Mouse (Mus musculus) midbrain, postnatal 0 days (tissue): ENCODE results near the gene Ctps2. TPM values are rescaled to one million over a fixed set of nuclear protein-coding genes. Genes with fewer than 3 reads are reported as not detected.

Source experiments
- ATAC-seq: fragments of 200-750 bp; cut with Nextera tagmentation; 2 replicates; pipeline ENCODE4 v1.8.0; 2017; ENCODE audit warnings: moderate number of reproducible peaks, mild to moderate bottlenecking, moderate TSS enrichment, moderate library complexity; ENCODE audit not compliant: low FRiP score
- DNase-seq: peaks from one replicate; pipeline ENCODE4 v3.0.0-alpha.2; 2015; ENCODE audit warnings: low spot score
- H3K27ac ChIP-seq: fragments of 300-500 bp; sonication (generic); 2 replicates; pipeline ENCODE4 v1.5.1; 2014; ENCODE audit warnings: low read depth, mild to moderate bottlenecking, low read length, mixed read lengths
- H3K27me3 ChIP-seq: fragments of 300-500 bp; sonication (generic); 2 replicates; pipeline ENCODE4 v1.6.1; 2014; ENCODE audit warnings: low read length, control low read depth, mixed read lengths; ENCODE audit not compliant: insufficient read depth
- H3K36me3 ChIP-seq: fragments of 300-500 bp; sonication (generic); 2 replicates; pipeline ENCODE4 v1.6.1; 2014; ENCODE audit warnings: low read length, control low read depth, mixed read lengths; ENCODE audit not compliant: insufficient read depth
- H3K4me1 ChIP-seq: fragments of 300-500 bp; sonication (generic); 2 replicates; pipeline ENCODE4 v1.6.1; 2014; ENCODE audit warnings: mild to moderate bottlenecking, control low read depth, antibody characterized with exemption, low read length, mixed read lengths; ENCODE audit not compliant: insufficient read depth
- H3K4me2 ChIP-seq: fragments of 300-500 bp; sonication (generic); 2 replicates; pipeline ENCODE4 v1.6.1; 2014; ENCODE audit warnings: low read depth, mild to moderate bottlenecking, low read length, mixed read lengths; ENCODE audit not compliant: poor library complexity, severe bottlenecking
- H3K4me3 ChIP-seq: fragments of 300-500 bp; sonication (generic); 2 replicates; pipeline ENCODE4 v1.5.1; 2014; ENCODE audit warnings: low read depth, mild to moderate bottlenecking, low read length, moderate library complexity
- H3K9ac ChIP-seq: fragments of 300-500 bp; sonication (generic); replicated peaks from 2 replicates; pipeline ENCODE4 v1.6.1; 2014; ENCODE audit warnings: mild to moderate bottlenecking, low read length, moderate library complexity, mixed read lengths; ENCODE audit not compliant: poor library complexity, severe bottlenecking
- H3K9me3 ChIP-seq: fragments of 300-500 bp; sonication (generic); 2 replicates; pipeline ENCODE4 v1.6.1; 2016; ENCODE audit warnings: low read length, control low read depth
- CTCF ChIP-seq: IDR thresholded peaks from 2 replicates; pipeline ENCODE4 v1.5.1; 2016; ENCODE audit warnings: antibody characterized with exemption, mild to moderate bottlenecking
- WGBS: fragments of 180-500 bp; shearing (Covaris S2); extraction: QIAGEN DNeasy Blood & Tissue Kit; methylation state at CpG from one replicate; pipeline ENCODE4 v1.1.7; 2014; 5-methylcytosine and 5-hydroxymethylcytosine counted together
- polyA plus RNA-seq: library from polyadenylated mRNA; unstranded; fragments of >200 nt; fragmentation: Nextera tagmentation; extraction: Ambion mirVana; gene quantifications from 2 replicates; pipeline ENCODE4 v1.2.1, GENCODE M21; 2015
- total RNA-seq: library from RNA; depleted of rRNA; stranded (reverse); fragments of >200 nt; gene quantifications from 2 replicates; pipeline ENCODE4 v1.2.3, GENCODE M21; 2014

Gene Ctps2
- total and polyA plus RNA-seq, 2 experiments from 2014 or later = 58.8 to 85.4 TPM

DNA sequence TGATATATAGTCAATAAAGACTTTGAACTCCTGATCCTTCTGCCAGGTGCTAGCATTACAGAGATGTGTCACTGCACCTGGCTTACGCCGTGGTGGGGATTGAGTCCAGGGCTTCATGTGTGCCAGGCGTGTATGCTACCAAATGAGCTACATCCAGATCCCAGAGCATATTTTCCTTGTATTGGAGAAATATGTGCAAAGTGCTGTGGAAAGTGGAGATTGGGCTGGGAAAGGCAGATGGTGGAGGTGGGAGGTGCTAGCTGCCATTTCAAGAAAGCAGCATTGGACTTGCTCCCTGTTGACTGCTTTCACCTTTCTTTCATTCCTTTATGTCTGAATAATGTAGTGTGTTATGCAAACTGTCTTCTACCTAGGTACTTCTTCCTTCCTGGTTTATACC lies 12.6 kb downstream of the Ctps2 start:
- no peak overlapping the region for H3K27ac ChIP-seq
- TF ChIP-seq CTCF = no peak

GRCm38 (mm10) chrX:162915697-162916096 lies 14.7 kb downstream of the Ctps2 start:
- DNase-seq = peak; percentile 68
- H3K27me3 ChIP-seq = no peaks in the 10 kb centered on the region
- no peak overlapping the region for H3K4me2 ChIP-seq
- peaks cover 2% of the 10 kb centered on the region; the same call in 1 of the 2 replicates for H3K36me3 ChIP-seq
- ATAC-seq = peak; percentile 70
- H3K27ac ChIP-seq = no peak overlapping the region
- H3K4me1 ChIP-seq = no peaks in the 10 kb centered on the region
- no peak overlapping the region for H3K4me3 ChIP-seq
- no peak overlapping the region for H3K9ac ChIP-seq
- WGBS = 35% methylated on average over 5 of the region's 5 CpGs
- no peaks in the 10 kb centered on the region for H3K9me3 ChIP-seq
- TF ChIP-seq CTCF = peak; percentile 81

More for the DNA sequence above, 12.6 kb downstream of the Ctps2 start:
- 93% methylated on average over 3 of the region's 3 CpGs for WGBS
- Histone ChIP-seq H3K27me3 (no peaks in the 10 kb centered on the region), H3K36me3 (peaks cover 4% of the 10 kb centered on the region; the same call in 1 of the 2 replicates), H3K4me3 (no peak overlapping the region), H3K4me1 (no peaks in the 10 kb centered on the region), H3K9ac (no peak overlapping the region), H3K9me3 (no peaks in the 10 kb centered on the region), H3K4me2 (no peak overlapping the region)
- DNase-seq (no peak), ATAC-seq (no peak)

GRCm38 (mm10) chrX:162921487-162922125 lies 20.6 kb downstream of the Ctps2 start:
- DNase-seq = no peak
- Histone ChIP-seq H3K4me2 (no peak overlapping the region), H3K9me3 (no peaks in the 10 kb centered on the region), H3K4me1 (no peaks in the 10 kb centered on the region), H3K27ac (no peak overlapping the region), H3K27me3 (no peaks in the 10 kb centered on the region), H3K4me3 (no peak overlapping the region), H3K36me3 (no peaks in the 10 kb centered on the region; the same call in 1 of the 2 replicates), H3K9ac (no peak overlapping the region)
- no peak for ATAC-seq
- TF ChIP-seq CTCF = no peak
- 85% methylated on average over 8 of the region's 8 CpGs for WGBS

- ATAC-seq (no peak), DNase-seq (no peak)
- H3K9ac ChIP-seq = no peak overlapping the region
- no peaks in the 10 kb centered on the region for H3K4me1 ChIP-seq
- H3K27ac ChIP-seq = no peak overlapping the region
- no peak for TF ChIP-seq CTCF
- peaks cover 14% of the 10 kb centered on the region for H3K36me3 ChIP-seq
- no peak overlapping the region for H3K4me2 ChIP-seq
- H3K4me3 ChIP-seq = no peak overlapping the region
- H3K27me3 ChIP-seq = no peaks in the 10 kb centered on the region
- 93% methylated on average over 2 of the region's 2 CpGs for WGBS
- H3K9me3 ChIP-seq = no peaks in the 10 kb centered on the region
Measured at GRCm38 (mm10) chrX:162931467-162931866, 30.4 kb downstream of the Ctps2 start.

- H3K4me2 ChIP-seq = no peak overlapping the region
- DNase-seq (no peak), ATAC-seq (no peak)
- no peaks in the 10 kb centered on the region; the same call in 1 of the 2 replicates for H3K36me3 ChIP-seq
- H3K4me3 ChIP-seq = no peak overlapping the region
- H3K4me1 ChIP-seq = no peaks in the 10 kb centered on the region
- no peaks in the 10 kb centered on the region for H3K27me3 ChIP-seq
- WGBS = 83% methylated on average over 1 of the region's 1 CpGs
- H3K9ac ChIP-seq = no peak overlapping the region
- no peaks in the 10 kb centered on the region for H3K9me3 ChIP-seq
- no peak for TF ChIP-seq CTCF
- no peak overlapping the region for H3K27ac ChIP-seq
Measured at GRCm38 (mm10) chrX:162942027-162942426, 41.0 kb downstream of the Ctps2 start.

- DNase-seq (peak; percentile 77), ATAC-seq (peak; percentile 44; the same call in 1 of the 2 replicates)
- H3K4me3 ChIP-seq = no peak overlapping the region
- peak; percentile 79 for TF ChIP-seq CTCF
- WGBS = 25% methylated on average over 3 of the region's 3 CpGs
- no peak overlapping the region for H3K27ac ChIP-seq
- H3K4me2 ChIP-seq = no peak overlapping the region
- no peaks in the 10 kb centered on the region for H3K27me3 ChIP-seq
- H3K4me1 ChIP-seq = no peaks in the 10 kb centered on the region
- H3K9me3 ChIP-seq = no peaks in the 10 kb centered on the region
- H3K9ac ChIP-seq = no peak overlapping the region
- no peaks in the 10 kb centered on the region for H3K36me3 ChIP-seq
Measured at GRCm38 (mm10) chrX:162949811-162950439, 48.9 kb downstream of the Ctps2 start.
